Mouse (Mus musculus) NIH3T3 (cell line): ENCODE measurements around the gene Olfr967.
"Not testable (repeated sequence)": the region's sequence is repeated elsewhere in the genome, so short reads cannot be mapped to it uniquely, and the experiment has no call there.

Source experiments
- DNase-seq: peaks from one replicate; pipeline ENCODE4 v3.0.0-alpha.2; 2012; ENCODE audit warnings: low read depth

Gene Olfr967

DNA sequence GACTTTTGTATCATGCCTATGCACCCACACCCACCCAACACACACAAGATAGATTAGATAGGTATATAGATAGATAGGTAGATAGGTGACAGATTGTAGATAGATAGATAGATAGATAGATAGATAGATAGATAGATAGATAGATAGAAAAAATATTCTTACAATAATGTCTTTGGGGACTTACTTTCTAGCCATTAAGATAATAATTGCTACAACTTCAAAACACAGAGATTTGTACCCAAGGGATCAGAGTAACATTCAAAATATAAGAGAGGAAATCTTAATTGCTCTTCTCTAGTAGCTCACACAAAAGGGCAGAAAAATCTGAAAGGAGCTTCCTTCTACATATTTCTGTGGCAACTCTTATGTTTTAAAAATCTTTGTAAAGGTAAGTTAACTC is at the start of gene Olfr967:
TSS of gene Olfr967 (plus strand) at position 301 of the 400 bp plus-strand sequence.
- no peak for DNase-seq

DNA sequence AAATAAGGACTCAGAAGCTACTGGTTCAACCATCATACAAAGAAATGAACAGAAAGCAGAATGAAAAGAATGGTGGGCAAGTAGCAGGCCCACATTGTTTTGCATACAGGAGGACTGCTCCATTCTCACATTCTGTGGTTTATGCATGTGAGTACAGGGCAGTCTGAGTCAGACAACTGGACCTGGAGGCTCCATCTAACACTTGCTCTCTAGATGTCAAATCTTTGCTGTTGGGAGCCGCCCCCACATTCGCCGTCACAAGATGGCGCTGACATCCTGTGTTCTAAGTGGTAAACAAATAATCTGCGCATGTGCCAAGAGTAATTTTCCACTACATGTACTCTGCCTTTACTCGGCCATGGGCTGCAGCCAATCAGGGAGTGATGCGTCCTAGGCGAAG is 44.9 kb upstream of the Olfr967 start:
- not testable (repeated sequence) for DNase-seq

DNA sequence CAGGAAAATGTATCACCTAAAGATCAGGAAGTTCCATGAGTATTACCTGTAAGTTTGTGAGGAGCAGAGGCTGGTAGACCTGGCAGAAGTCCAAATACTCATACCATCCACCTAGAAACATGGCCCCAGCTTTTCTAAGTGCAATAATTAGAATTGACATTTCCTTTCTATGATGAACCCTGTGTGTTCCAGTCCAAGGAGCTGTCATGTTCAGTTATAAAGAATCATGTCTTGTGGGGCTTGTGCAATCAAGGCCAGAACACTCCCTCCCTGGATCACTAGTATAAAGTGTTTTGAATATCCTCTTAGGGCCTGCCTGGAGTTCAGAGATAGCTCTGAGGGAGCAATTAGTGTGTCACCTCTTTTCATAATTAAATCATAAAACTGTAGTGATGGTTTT is 39.0 kb upstream of the Olfr967 start, which contains the start of gene Olfr149:
TSS of gene Olfr149 (minus strand) at position 101 of the 400 bp plus-strand sequence.
- no peak for DNase-seq

DNA sequence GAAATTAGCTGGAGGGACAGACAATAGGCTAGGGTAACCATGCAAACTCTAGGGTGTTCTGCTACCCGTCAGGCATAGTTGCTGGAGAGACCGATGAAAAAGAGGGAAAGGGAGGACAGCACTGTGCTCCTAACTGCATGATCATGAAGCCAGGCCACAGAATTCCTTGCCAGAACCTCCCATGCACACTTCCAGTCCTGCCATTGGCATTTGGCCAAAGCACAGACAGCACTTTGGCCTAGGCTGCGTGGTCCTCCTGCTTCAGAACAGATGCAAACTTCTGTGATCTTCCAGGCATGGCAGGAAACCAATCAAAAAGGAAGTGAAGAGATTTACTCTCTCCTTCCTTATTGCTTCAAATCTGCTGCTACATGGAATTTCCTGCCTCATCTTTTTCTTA is 37.1 kb upstream of the Olfr967 start:
- peak; percentile 1 for DNase-seq

DNA sequence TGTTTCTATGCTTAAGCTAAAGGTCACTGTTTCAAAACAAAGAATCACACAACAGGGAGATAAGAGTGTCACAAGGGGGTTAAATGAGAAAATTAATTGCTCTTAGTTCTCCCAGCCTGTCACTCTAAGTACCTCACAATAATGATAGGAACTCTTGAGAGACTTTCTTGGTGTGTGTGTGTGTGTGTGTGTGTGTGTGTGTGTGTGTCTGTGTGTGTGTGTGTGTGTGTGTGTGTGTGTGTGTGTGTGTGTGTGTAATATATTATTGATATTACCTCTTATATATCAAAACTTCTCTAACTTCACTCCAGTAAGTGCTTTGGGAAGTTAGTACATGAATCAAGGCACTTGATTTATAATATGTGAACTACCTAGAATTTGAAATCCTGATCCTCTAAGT is 35.0 kb upstream of the Olfr967 start, which contains the start of gene Olfr965:
TSS of gene Olfr965 (plus strand) at position 301 of the 400 bp plus-strand sequence.
- DNase-seq, result no peak

DNA sequence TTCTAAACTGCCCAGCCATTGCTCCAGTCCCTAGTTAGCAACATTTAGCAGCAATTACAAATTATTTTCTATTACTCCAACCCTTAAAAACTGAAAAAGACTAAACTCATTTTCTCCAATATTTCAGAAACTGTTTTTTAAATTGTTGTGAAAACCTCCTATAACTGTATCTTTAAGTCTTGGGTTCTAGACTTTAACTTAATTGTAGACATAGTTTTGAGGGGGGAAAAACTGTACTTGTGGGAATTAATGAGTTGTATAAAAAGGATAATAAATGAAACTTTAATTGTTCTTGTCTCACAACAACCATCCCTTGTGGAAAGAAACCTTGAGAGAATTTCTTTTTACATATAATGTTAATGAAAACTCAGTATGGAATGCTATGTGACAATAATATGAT is 15.4 kb upstream of the Olfr967 start, which contains the start of gene Olfr150:
TSS of gene Olfr150 (plus strand) at position 301 of the 400 bp plus-strand sequence.
- no peak for DNase-seq

DNA sequence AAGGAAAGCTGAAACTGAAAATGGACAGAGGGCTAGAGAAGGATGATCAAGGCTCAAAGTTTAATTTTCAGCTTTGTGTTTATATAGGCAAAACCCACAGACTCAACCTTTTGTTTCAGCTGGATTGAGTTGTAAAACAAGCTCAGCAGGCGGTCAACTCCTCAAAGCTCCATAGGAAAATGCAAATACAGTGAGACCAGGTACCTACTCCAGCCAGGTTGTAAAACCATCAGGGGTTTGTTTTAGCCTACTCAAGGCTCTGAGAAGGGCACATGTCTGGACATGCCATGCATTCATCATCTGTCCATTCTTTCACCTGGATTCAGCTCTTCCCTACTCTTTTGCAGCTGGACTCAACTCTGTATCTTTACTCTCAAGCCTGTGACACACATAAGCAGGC is 5.3 kb upstream of the Olfr967 start:
- DNase-seq, result no peak

DNA sequence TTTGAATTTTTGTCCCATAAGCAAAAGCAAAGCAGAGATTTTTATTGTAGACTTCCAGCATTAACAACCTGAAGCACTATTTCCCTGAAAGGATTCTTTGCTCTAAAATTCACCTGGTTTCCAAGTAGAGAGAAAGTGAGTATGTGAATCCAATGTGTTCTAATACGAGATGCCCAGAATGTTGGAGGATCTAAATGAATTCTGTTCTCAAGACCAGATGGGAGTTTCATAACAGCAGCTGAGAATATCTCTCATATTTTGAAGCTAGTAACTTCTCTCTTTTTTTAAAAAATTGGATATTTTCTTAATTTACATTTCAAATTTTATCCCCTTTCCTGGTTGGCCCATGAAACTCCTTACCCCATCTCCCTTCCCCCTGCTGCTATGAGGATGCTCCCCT is 379 bp downstream of the Olfr967 start:
- DNase-seq, result no peak

DNA sequence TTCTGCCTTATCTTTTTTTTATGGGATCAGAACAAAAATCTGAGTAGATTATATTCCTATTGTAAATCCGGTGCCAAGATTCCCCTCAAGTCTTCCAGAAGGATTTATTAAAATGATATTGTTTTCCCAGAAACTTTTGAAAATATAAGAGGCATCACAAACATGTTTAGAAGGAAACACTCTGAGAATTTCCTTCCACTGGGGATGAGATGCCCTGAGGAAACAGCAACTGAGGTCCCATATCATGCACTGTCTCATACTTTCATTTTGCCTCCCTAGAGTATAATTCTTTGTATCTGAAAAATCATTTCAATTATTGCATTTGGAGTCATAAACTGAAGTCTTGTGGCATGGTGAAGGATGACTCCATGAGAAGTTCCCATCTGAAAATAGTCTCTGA is 37.1 kb downstream of the Olfr967 start, which contains the start of gene Olfr968:
TSS of gene Olfr968 (minus strand) at position 101 of the 400 bp plus-strand sequence.
- no peak for DNase-seq

DNA sequence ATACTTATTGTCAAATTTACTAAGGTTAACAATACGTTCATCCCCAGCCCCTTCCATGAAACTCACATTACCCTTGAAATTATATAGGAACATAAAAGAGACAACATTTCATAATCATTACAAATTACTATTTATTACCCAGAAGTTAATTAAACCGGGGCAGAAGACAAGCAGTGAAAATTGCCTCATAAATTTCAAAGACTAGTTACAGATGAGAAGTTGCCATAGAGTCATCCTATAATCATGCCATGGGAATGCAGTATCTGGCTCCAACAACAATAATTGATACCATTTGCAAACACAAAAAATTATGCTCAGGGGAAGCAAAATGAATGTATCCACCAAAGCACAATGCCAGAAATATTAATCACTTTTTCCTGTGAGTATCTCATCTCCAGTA is 44.5 kb downstream of the Olfr967 start, which contains the start of gene Olfr969:
TSS of gene Olfr969 (plus strand) at position 388 of the 400 bp plus-strand sequence.
- DNase-seq, result no peak
